Mouse (Mus musculus): ENCODE results near the gene Olfr275. TPM values are rescaled to one million over a fixed set of nuclear protein-coding genes. Genes with fewer than 3 reads are reported as not detected.
"Not testable (repeated sequence)": the region's sequence is repeated elsewhere in the genome, so short reads cannot be mapped to it uniquely, and the experiment has no call there.

Gene Olfr275
- polyA plus RNA-seq (2011; ENCODE audit: insufficient read depth, insufficient read length, low replicate concordance, missing spikeins), result not detected in 2 replicates

- no peak for TF ChIP-seq CTCF (IDR thresholded peaks at IDR 0.05; ENCODE audit: control insufficient read depth, insufficient read depth, low read length)
- WGBS, result 77% methylated on average over 2 of the region's 2 CpGs
- Histone ChIP-seq H3K4me3 (replicated peaks; ENCODE audit: control insufficient read depth, low read depth, low read length) (no peak within 1 kb of the TSS), H3K4me1 (ENCODE audit: control insufficient read depth, insufficient read depth, low read length) (no peaks in the 10 kb centered on the region), H3K27ac (ENCODE audit: control insufficient read depth, insufficient read depth, low read depth, low read length, poor library complexity) (no peak within 1 kb of the TSS)
Measured at GRCm38 (mm10) chr4:52814304-52814703, at the start of gene Olfr275. TSS of gene Olfr275 (plus strand) at chr4:52814604.

- no peak for TF ChIP-seq POLR2A (IDR thresholded peaks at IDR 0.05; ENCODE audit: borderline replicate concordance, control insufficient read depth, low read depth, low read length)
- no peak for TF ChIP-seq CTCF (IDR thresholded peaks at IDR 0.05; ENCODE audit: control insufficient read depth, insufficient read depth, low read length)
- 74% methylated on average over 6 of the region's 6 CpGs for WGBS
- H3K4me3 ChIP-seq (replicated peaks; ENCODE audit: control insufficient read depth, low read depth, low read length), result no peak overlapping the region
- no peak overlapping the region for H3K27ac ChIP-seq (ENCODE audit: control insufficient read depth, insufficient read depth, low read depth, low read length, poor library complexity)
- no peaks in the 10 kb centered on the region for H3K4me1 ChIP-seq (ENCODE audit: control insufficient read depth, insufficient read depth, low read length)
Measured at GRCm38 (mm10) chr4:52765612-52766011, 48.8 kb upstream of the Olfr275 start.

GRCm38 (mm10) chr4:52772186-52772585 lies 42.2 kb upstream of the Olfr275 start:
- Histone ChIP-seq H3K27ac (ENCODE audit: control insufficient read depth, insufficient read depth, low read depth, low read length, poor library complexity) (no peak overlapping the region), H3K4me3 (replicated peaks; ENCODE audit: control insufficient read depth, low read depth, low read length) (no peak overlapping the region), H3K4me1 (ENCODE audit: control insufficient read depth, insufficient read depth, low read length) (no peaks in the 10 kb centered on the region)
- 73% methylated on average over 5 of the region's 5 CpGs for WGBS
- TF ChIP-seq CTCF (IDR thresholded peaks at IDR 0.05; ENCODE audit: control insufficient read depth, insufficient read depth, low read length) (no peak), POLR2A (IDR thresholded peaks at IDR 0.05; ENCODE audit: borderline replicate concordance, control insufficient read depth, low read depth, low read length) (no peak)

GRCm38 (mm10) chr4:52800013-52800412 lies 14.4 kb upstream of the Olfr275 start:
- no peak overlapping the region for H3K4me3 ChIP-seq (replicated peaks; ENCODE audit: control insufficient read depth, low read depth, low read length)
- 64% methylated on average over 3 of the region's 3 CpGs for WGBS
- TF ChIP-seq CTCF (IDR thresholded peaks at IDR 0.05; ENCODE audit: control insufficient read depth, insufficient read depth, low read length) (no peak), POLR2A (IDR thresholded peaks at IDR 0.05; ENCODE audit: borderline replicate concordance, control insufficient read depth, low read depth, low read length) (no peak)
- no peaks in the 10 kb centered on the region for H3K4me1 ChIP-seq (ENCODE audit: control insufficient read depth, insufficient read depth, low read length)
- H3K27ac ChIP-seq (ENCODE audit: control insufficient read depth, insufficient read depth, low read depth, low read length, poor library complexity), result no peak overlapping the region

- Histone ChIP-seq H3K27ac (ENCODE audit: control insufficient read depth, insufficient read depth, low read depth, low read length, poor library complexity) (no peak overlapping the region), H3K4me1 (ENCODE audit: control insufficient read depth, insufficient read depth, low read length) (no peaks in the 10 kb centered on the region), H3K4me3 (replicated peaks; ENCODE audit: control insufficient read depth, low read depth, low read length) (no peak overlapping the region)
- TF ChIP-seq POLR2A (IDR thresholded peaks at IDR 0.05; ENCODE audit: borderline replicate concordance, control insufficient read depth, low read depth, low read length) (no peak), CTCF (IDR thresholded peaks at IDR 0.05; ENCODE audit: control insufficient read depth, insufficient read depth, low read length) (no peak)
- WGBS, result 37% methylated on average over 2 of the region's 2 CpGs
Measured at GRCm38 (mm10) chr4:52811871-52812270, 2.5 kb upstream of the Olfr275 start.

- no peak overlapping the region for H3K4me3 ChIP-seq (replicated peaks; ENCODE audit: control insufficient read depth, low read depth, low read length)
Measured at GRCm38 (mm10) chr4:52821375-52821774, 7.0 kb downstream of the Olfr275 start.

GRCm38 (mm10) chr4:52845411-52845810 lies 31.0 kb downstream of the Olfr275 start:
- H3K4me3 ChIP-seq (replicated peaks; ENCODE audit: control insufficient read depth, low read depth, low read length); H3K4me1 ChIP-seq (ENCODE audit: control insufficient read depth, insufficient read depth, low read length); H3K27ac ChIP-seq (ENCODE audit: control insufficient read depth, insufficient read depth, low read depth, low read length, poor library complexity): not testable (repeated sequence)
- WGBS, result 44% methylated on average over 1 of the region's 1 CpGs

More at GRCm38 (mm10) chr4:52821375-52821774, 7.0 kb downstream of the Olfr275 start:
- H3K27ac ChIP-seq (ENCODE audit: control insufficient read depth, insufficient read depth, low read depth, low read length, poor library complexity), result no peak overlapping the region
- 92% methylated on average over 11 of the region's 11 CpGs for WGBS
- H3K4me1 ChIP-seq (ENCODE audit: control insufficient read depth, insufficient read depth, low read length), result no peaks in the 10 kb centered on the region
- no peak for TF ChIP-seq POLR2A (IDR thresholded peaks at IDR 0.05; ENCODE audit: borderline replicate concordance, control insufficient read depth, low read depth, low read length)
- TF ChIP-seq CTCF (IDR thresholded peaks at IDR 0.05; ENCODE audit: control insufficient read depth, insufficient read depth, low read length), result no peak

- TF ChIP-seq POLR2A (IDR thresholded peaks at IDR 0.05; ENCODE audit: borderline replicate concordance, control insufficient read depth, low read depth, low read length) (no peak), CTCF (IDR thresholded peaks at IDR 0.05; ENCODE audit: control insufficient read depth, insufficient read depth, low read length) (no peak)
- WGBS, result 56% methylated on average over 4 of the region's 4 CpGs
- no peaks in the 10 kb centered on the region for H3K4me1 ChIP-seq (ENCODE audit: control insufficient read depth, insufficient read depth, low read length)
- H3K27ac ChIP-seq (ENCODE audit: control insufficient read depth, insufficient read depth, low read depth, low read length, poor library complexity), result no peak overlapping the region
- no peak overlapping the region for H3K4me3 ChIP-seq (replicated peaks; ENCODE audit: control insufficient read depth, low read depth, low read length)
Measured at GRCm38 (mm10) chr4:52849039-52849635, 34.7 kb downstream of the Olfr275 start.

GRCm38 (mm10) chr4:52849672-52850071 lies 35.3 kb downstream of the Olfr275 start:
- TF ChIP-seq CTCF (IDR thresholded peaks at IDR 0.05; ENCODE audit: control insufficient read depth, insufficient read depth, low read length), result no peak
- Histone ChIP-seq H3K27ac (ENCODE audit: control insufficient read depth, insufficient read depth, low read depth, low read length, poor library complexity) (no peak overlapping the region), H3K4me1 (ENCODE audit: control insufficient read depth, insufficient read depth, low read length) (no peaks in the 10 kb centered on the region), H3K4me3 (replicated peaks; ENCODE audit: control insufficient read depth, low read depth, low read length) (no peak overlapping the region)
- 84% methylated on average over 5 of the region's 5 CpGs for WGBS
